Mouse (Mus musculus): ENCODE data around the gene Armc12.

Gene Armc12

DNA sequence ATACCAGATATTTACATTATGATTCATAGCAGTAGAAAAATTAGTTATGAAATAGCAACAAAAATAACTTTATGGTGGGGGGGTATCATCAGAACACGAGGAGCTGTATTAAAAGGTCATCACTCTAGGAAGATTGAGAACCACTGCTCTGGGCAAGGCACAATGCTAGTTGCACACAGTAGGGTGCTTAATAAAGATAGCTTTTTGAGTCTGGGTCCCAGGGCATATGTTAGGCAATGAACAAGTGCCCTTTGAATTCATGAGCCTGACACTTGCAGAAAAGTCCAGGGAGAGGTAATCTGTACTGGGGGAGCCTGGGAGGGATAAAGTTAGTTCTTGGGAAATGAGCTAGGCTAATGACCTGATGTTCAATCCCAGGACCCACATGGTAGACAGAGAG lies 17.3 kb upstream of the Armc12 start:
- no peak for DNase-seq (ENCODE audit: low spot score in 2 of 2)

GRCm38 (mm10) chr17:28513844-28514243 lies 16.8 kb upstream of the Armc12 start:
- no peak for DNase-seq (ENCODE audit: low spot score in 2 of 2)

DNA sequence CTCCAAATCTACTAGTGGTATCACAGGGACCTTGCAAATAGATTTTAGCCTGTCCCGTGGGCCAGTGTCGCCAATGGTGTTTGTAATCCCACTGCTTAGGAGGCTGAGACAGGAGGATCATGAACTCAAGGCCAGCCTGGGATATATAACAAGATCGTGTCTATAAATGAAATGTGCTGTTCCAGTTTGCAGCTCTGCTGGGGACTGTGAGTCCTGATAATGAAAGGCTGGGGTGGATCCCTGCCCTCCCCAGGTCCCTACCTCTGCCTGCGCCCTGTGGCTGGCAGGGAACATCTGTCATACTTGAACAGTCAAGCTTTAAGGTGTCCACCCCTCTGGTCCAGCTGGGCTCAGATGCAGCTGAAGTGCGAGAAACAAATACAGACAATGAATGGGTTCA lies 16.1 kb upstream of the Armc12 start:
- DNase-seq (ENCODE audit: low spot score in 2 of 2), result no peak

DNA sequence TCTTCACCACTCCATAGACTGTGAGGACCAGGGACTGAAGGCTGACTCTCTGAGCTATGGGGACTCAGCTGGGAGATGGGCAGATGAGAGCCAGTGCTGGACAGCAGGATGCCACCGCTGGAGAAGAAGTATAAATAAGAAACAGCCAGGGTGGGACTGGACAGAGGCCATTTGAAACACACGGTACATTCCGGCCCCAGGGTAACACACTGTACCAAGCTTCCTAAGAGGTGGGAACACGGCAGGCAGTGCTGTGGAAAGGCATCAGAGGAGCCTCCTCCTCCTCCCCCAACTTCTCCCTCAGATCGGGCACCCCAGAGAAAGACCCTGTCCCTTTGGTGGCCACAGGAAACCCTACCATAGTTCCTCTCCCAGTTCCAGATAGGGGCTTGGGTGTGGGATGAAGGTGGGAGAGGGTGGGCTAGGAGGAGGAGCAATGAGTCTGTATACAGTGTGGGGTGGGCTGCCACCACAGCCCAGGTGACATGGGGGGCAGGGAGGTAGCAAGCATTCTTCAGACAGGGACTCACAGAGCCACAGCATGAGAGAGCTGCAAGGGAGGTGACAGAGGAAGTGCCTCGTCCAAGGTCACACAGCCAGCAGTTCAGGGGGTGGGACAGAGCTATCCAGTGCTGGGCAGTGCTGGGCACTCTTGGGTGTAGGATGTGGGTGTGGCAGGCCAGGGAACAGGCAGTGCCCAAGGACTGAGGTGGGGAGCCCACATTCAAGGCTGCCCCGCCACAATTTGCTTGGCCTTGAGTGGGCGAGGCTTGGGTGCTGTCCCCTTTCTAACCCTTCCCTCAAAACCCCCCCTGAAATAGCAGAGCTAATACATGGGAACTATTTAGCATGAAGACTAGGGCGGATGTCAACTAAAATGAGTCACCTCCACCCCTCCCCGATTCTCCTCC lies 14.9 kb upstream of the Armc12 start:
- DNase-seq (ENCODE audit: low spot score in 2 of 2), result no peak

DNA sequence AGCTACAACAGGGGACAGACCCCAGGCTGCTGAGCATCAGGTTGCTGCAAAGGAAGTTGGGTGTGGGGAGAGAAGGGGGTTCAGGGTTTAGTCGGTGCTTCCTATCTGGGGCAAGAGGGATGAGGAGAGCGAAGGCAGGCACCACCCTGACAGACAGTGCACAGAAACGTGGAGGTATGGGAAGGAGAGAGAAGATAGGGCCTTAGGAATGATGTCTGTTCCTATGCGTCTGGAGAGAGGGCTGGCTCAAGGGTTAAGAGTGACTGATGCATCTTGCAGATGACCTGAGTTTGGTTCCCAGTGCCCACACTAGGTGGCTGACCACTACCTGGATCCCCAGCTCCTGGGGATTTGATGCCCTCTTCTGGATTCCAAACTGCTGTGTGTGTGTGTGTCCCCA lies 13.7 kb upstream of the Armc12 start:
- DNase-seq (ENCODE audit: low spot score in 2 of 2), result no peak

GRCm38 (mm10) chr17:28517441-28517955 lies 13.1 kb upstream of the Armc12 start, which contains the start of gene Fkbp5:
Fkbp5 (minus strand) TSS chr17:28517527.
- DNase-seq (ENCODE audit: low spot score in 2 of 2), result no peak

DNA sequence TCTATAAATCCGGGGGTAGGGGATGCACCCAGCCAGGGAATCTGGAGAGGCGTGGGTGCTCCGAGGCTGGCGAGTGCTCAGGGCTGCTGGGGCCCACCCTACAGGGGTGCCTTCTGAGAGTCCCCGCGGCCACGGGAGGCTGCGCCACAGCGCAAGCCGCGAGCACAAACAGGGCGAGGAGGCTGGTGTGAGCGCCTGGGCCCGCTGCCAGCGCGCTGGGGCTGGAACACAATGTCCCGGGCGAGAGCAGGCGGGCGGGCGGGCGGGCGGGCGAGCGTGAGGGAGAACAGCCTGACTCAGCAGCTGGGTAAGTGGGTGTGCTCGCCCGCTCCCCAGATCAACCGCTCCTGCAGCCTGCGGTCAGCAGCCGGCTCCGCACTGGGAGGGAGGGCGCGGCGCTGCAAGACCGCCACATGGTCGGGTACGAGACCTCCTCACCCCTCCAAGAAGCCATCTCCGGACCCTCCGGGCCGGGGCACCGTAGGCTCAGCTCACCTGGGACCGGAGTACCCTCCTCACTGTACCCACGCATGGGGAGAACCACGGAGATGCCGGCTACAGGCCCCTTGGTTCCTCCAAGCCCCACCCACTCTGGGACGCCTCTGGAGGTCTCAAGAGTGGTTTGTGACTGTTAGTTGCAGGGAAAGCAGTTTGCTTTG lies 12.5 kb upstream of the Armc12 start:
- peak in 1 of 2 experiments; percentile 88 for DNase-seq (ENCODE audit: low spot score in 2 of 2)

- no peak for DNase-seq (ENCODE audit: low spot score in 2 of 2)
These were observed 12.0 kb upstream of the Armc12 start for GRCm38 (mm10) chr17:28518615-28519071.

- DNase-seq (ENCODE audit: low spot score in 2 of 2), result no peak
These were observed 10.8 kb upstream of the Armc12 start for GRCm38 (mm10) chr17:28519827-28520226.

DNA sequence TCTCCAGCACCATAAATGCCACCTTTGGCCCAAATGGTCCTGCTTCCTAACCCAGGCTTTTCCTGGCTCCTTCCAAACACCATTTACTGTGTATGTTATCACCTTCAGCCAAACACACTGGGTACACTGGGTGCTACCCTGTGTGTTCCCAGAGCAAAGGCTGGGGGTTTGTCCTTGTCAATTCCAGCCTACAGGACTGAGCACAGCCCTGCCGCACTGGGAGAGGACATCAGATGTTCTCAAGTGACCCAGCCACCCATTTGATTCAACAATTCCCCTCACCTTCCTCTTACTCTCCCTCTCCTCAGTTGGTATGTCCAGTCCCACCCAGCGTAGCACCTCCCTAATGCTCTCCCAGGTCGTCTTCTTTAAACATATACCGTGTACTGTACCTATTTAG lies 10.0 kb upstream of the Armc12 start:
- no peak for DNase-seq (ENCODE audit: low spot score in 2 of 2)

GRCm38 (mm10) chr17:28521071-28521726 lies 9.4 kb upstream of the Armc12 start:
- no peak for DNase-seq (ENCODE audit: low spot score in 2 of 2)

DNA sequence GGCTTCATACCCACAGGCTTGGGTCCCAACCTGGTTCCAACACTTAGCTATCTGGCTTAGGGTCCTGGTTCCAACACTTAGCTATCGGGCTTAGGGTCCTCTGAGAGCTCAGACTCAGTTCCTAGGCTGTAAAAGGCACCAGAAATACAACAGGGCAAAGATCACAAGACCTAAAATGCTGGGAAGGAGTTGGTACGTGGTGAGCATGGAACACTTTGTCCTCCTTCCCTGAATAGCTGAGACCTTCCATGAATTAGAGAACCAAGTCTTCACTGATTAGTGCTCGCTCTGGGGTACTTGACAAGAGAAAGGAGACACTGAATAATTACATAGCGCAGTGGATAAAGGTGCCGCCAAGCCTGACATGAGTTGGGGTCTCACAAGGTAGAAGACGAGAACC lies 8.7 kb upstream of the Armc12 start:
- DNase-seq (ENCODE audit: low spot score in 2 of 2), result no peak

DNA sequence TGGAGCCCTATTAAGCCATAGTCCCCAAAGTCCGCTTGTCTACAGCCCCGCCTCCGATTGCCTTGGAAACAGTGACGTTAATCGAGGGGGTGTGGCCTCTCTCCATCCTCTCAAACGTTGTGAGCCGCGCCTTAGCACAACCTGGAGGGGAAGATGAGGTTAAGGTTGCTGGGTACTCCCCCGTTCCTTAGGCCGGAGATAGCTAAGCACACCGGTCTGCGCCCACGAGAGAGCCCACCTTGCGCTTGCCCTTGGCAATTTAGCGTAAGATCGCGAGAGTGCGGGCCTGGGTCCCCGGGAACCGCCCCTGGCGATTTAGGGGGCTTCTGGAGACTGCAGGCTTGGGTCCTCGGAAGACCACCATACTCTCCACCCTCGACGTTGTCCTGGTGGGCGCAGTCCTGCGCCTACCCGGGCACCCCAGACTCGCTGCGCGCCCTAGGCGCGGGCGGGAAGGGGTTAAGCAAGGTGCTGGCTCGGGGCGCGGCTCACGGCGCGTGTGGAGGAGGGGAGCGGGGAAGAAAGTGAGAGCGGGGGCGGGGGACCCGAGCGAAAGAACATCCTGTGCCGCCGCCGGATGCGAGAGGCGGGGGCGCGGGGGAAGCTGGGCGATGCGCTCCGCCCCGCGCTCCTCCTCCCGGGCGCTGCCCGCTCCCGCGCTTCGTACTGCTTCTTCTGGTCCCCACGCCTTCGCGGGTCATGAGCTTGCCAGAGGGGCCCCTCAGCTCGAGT lies 7.8 kb upstream of the Armc12 start:
- peak; percentile 82 to 95 for DNase-seq (ENCODE audit: low spot score in 2 of 2)

GRCm38 (mm10) chr17:28523355-28524008 lies 7.1 kb upstream of the Armc12 start:
- no peak for DNase-seq (ENCODE audit: low spot score in 2 of 2)

- DNase-seq (ENCODE audit: low spot score in 2 of 2), result no peak
These were observed 6.5 kb upstream of the Armc12 start for GRCm38 (mm10) chr17:28524009-28524695.

DNA sequence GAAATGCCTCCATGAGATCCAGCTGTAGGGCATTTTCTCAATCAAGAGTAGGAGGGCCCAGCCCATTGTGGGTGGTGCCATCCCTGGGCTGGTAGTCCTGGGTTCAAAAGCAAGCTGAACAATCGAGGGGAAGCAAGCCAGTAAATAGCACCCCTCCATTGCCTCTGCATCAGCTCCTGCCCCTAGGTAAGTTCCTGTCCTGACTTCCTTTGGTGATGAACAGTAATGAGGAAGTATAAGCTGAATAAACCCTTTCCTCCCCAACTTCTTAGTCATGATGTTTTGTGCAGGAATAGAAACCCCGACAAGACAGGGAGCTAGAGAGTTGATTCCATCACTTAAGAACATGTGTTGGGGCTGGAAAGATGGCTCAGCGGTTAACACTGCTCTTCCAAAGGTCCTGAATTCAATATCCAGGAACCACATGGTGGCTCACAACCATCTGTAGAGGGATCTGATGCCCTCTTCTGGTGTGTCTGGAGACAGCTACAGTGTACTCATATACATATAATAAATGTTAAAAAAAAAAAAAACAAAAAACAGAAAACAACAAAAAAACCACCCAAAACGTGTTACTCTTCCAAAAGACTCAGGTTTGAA lies 5.7 kb upstream of the Armc12 start:
- no peak for DNase-seq (ENCODE audit: low spot score in 2 of 2)

DNA sequence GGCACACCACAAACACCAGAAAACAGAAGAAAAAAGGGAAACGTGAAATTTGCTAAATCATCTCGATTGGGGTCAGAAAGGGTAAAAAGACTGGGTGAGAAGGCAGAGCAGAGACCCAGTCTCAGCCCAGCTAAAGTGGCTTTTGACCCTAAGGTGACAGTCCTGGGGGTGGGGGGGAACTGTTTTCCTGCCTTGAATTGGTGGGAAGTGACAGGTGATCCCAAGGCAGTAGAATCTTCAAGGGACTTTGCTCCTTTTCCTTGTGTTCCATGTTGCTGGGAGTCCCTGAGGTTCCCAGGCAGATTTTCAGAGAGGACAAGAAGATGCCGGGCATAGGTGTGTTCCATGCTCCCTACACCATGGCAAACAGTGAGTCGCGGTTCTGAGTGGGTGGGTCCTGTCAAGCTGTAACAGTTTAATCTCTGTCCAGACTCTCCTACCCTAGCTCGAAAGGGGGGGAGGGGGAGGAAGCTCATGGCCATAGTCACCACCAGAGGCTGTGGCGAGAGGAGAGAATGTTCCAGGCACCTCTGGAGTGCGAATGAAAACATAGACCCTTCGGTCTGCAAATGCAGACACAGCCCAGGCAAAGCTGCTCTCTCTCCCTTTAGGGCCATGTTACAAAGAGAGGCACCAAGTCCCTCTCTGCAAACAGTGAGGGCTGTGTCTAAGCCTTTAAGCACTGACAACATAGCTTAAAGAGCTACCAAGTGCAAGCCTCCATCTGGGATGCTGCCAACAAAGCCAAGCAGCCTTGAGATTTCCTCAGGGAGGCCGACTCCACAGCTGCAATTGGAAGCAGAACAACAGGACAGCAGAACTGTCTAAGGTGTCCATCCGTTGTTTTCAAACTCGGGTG lies 3.2 kb upstream of the Armc12 start:
- DNase-seq (ENCODE audit: low spot score in 2 of 2), result no peak

DNA sequence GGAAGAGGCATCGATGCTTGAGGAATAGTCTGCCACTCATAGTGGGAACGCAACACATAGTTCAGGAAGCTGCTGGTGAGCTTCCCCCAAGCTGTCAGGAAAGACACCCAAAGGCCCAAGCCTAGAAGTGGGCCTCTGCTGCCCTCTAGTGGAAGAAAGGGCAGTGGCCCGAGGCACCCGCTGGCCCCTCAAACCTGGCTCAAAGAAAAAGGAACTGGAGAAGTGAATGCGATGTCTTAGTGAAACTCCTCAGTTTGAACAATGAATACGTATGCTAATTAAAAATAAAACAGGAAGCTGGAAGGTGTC lies 2.6 kb upstream of the Armc12 start:
- peak in 1 of 2 experiments; percentile 91 for DNase-seq (ENCODE audit: low spot score in 2 of 2)

DNA sequence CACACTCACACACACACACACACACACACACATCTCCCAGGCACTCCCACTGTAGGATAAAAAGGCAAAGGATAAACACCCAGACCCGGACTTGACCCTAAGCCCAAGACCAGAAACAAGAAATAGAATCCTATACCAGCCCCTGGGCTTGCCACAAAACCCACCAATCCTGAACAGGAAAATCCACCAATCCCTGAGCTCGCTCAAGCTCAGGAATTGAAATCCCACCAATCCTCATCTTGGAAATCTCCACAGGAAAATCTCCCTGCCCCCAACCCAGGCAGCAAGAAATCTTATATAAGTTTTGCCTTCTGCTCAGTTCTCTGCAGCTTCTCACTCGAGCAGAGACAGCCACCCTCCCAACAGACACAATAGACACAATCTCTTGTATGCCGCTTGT lies 1.5 kb upstream of the Armc12 start:
- no peak for DNase-seq (ENCODE audit: low spot score in 2 of 2)

Data from left cerebral cortex, adult 9 months (tissue).